Mouse (Mus musculus) kidney, adult 18-20 months (tissue): ENCODE measurements around the gene Tyrobp.

Source experiments
- DNase-seq: peaks from one replicate; pipeline ENCODE4 v3.0.0; 2021

Gene Tyrobp

DNA sequence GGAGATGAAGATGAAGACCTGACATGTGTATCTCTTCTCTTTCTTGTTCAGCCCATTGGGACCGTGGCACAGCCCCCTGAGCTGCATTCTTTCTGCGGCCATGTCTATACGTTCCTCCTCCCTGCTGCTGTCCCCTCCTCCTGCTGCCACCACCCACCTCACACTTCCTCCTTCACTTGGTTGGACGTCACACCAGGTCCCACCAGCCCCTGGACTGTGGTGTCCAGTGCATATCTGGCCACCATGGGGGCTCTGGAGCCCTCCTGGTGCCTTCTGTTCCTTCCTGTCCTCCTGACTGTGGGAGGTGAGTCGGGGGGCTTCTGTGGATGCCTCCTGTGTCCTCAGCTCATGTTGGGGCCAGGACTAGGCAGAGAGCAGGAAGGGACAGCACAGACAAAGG, at the start of gene Tyrobp:
Tyrobp (plus strand) TSS at position 165 of the 400 bp plus-strand sequence.
- no peak for DNase-seq

DNA sequence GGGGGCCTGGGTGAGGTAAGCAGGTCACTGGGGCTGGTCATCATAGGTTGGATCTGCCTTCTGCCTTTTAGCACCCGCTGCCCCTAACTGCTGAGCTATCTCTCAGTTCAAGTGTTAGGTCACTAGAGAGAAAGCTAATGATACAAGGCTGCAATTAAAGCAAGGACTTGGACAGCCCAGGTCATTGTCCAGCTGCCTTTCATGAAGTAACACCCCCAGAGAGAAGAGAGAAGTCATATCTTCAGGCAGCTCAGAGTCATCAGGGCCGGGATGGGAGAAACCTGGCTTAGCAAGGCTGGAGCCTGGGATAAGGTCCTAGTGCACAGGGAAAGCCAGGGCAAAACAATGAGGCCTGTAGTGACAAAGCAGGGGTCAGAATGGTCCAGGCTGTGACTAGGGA, 46.1 kb upstream of the Tyrobp start:
- no peak for DNase-seq

DNA sequence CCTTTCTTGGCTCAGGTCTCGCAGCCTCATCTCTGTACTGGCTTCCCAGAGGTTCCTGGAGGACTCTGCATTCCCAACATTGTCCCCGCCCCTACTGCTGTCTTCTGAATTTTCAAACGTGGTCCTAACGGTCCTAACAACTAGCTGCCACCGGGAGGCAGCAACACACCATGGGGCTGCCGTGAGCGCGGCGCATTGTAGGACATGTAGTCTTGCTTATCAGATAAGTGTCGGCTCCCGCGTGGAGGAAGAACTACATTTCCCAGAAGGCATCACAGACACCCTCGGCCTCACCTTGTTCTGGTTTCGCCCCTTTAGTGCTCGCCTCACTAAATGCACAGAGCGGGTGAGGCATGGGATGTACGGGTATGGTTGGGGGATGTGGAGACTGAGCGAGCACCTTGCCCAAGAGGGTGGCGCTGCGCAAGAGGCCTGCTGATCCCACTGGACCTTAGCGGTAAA, 40.0 kb upstream of the Tyrobp start:
- DNase-seq, result peak; percentile 92

DNA sequence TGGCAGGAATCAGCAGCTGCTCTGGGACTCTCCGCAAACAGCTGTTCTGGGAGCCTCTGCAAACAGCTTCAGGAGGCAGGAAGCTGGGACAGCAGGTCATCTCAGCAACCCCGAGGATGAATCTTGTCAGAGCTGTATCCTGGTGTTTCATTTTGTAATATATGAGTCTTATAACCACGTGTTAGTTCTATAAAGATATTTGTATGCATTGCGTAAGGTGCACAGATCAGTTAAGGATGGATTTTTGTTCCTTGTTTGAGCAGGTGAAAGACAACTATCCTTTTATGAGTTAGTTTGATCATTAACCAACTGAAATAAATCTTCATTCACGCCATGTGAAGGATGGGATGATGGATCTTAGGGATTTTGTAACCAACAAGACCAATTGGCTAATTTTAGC, 33.5 kb upstream of the Tyrobp start:
- no peak for DNase-seq

DNA sequence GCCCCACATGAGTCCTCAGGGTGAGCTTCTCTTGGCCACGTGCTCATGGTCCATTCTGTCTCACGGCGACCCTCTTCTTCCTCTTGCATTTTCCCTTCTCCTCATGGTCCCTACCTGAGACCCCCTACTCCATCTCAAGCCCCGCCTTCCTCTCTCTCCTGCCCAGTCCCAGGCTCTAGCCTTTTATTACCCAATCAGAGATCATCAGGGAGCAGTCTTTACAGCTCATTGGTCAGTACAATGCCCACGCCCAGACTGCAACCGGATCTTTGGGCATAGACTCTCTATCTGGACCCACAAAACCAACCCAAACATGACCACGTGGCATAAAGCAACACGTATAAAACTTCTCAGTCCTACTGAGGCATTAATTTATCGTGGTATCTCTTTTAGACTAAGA, 29.5 kb upstream of the Tyrobp start:
- DNase-seq, result no peak

DNA sequence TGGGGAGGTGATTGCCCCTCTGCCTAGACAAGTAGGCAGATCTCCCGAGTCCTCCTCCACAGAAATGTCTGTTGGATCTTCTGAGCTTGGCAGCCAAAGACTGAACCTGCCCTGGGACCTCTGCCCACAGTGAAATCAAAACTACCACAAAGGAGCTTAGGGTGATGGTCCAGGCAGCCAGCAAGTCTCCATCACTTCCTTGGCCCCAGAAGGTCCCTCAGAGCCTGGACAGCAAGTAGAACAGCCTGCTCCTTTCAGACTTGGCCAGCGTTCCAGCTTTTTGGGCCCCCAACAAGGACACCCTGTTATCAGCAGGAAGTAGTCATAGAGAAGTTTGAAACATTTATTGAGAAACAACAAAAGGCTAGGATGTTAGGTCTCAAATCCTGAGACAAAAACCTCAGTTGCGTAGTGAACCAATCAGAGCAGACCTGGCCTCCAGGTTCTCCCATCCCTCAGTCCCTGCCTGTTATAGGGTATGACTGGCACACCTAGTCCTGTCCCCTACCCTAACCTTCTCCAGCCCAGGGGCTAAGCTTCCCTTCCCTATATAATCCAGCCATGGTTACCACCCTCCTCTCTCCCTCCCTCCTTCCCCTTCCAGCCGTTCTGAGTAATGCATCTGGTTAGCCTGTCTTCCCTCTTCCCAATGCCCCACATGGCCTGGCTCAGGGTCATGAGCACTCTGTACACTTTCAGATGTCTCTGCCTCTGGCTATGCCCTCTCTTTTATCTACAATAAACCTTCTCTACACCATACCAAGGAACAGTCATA, 20.6 kb upstream of the Tyrobp start:
- no peak for DNase-seq

DNA sequence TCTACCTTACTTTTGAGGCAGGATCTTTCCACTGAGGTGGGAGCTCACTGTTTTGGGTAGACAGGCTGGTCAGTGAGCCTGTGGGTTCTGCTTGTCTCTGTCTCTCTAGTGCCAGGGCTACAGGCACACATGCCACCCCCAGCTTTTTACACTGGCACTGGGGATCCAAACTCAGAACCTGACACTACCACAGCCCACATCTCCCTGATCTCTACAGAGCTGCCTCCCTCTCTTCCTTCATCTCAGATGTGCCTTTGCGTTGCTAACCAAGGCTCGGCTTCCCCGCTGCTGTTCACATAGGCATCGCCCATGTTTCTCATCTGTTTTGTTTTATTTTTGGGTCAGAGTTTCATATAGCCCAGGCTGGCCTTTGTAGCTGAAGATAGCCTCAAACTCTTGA, 19.9 kb upstream of the Tyrobp start:
- no peak for DNase-seq

DNA sequence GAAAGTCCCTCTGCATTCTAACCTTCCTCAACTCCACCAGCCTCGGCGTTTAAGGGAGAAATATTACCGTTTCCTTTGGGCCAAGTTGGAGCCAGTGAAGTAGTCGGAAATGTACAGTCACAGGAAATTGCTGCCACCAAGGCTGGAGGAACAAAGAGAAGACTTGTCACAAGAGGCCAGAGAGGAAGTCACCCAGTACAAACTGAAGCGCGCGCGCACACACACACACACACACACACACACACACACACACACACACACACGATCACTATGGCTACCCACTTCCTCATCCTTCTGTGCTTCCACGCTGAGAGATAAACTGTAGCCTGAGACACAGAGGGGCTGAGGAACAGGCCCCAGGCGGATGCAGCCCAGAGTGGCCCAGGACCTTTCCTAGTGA, 19.2 kb upstream of the Tyrobp start:
- DNase-seq, result peak; percentile 9

DNA sequence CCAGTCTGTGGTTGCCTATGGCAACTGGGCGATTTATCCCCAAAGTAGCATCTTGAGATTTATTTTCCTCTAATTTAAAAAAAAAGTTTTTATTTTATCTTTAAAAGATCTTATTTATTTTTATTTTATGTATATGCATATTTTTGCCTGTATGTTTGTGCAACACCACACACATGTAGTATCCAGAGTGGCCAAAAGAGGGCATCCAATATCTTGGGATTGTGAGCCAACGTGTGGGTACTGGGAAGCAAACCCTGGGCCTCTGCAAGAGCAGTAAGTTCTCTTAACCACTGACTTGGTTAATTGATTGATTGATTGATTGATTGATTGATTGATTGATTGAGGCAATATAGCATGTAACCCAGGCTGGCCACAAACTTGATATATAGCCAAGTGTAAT, 18.7 kb upstream of the Tyrobp start:
- DNase-seq, result no peak

DNA sequence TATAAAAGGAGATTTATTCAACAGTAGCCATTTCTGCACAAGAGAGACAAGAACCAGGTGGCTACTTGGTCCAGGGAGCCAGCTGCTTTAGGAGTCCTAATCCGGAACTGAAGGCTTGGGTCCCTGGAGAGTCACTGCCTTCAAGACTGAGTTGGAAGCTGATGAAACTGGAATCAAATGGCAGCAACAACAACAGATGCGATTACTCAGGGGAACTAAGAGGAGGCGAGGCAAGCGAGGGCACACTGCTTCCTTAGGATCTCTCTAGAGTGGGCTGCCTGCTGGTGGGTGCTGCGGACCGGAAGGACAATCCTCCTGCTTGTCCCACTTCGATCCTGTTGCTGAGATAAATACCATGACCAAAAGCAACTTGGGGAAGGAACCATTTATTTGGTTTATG, 13.9 kb upstream of the Tyrobp start:
- no peak for DNase-seq

DNA sequence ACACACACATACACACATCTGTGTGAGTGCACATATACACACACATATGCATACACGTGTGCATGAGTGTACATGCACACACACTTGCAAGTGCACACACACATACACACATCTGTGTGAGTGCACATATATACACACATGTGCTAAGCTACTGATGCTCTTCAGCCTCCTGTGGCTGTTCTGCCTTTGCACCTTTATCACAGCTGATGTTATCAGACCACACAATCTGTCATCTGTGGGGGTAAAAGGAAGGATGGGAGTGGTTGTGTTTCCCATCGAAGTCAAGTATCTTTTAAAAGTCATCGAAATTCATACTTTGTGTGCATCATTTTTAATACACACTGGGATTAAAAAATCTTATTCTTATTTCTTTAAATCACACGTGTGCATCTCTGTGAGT, 11.2 kb upstream of the Tyrobp start:
- no peak for DNase-seq

DNA sequence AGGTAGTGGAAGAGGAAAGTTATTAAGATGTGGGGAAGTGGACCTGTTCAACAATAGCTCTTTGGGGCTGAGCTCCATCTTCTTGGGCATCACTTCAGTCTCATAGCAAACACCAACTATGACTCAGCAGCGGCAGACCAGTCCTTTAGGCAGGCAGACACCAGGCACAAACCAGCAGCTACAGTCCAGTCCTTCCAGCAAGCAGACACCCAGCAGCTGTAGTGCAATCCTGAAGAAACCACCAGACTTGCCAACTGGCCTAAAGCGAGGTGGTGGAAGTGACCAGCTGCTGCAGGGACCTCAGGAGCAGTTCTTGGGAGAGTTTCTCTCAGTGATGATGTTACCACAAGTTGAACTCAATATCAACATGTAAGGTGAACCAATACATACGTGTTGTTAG, 4.9 kb upstream of the Tyrobp start:
- no peak for DNase-seq

DNA sequence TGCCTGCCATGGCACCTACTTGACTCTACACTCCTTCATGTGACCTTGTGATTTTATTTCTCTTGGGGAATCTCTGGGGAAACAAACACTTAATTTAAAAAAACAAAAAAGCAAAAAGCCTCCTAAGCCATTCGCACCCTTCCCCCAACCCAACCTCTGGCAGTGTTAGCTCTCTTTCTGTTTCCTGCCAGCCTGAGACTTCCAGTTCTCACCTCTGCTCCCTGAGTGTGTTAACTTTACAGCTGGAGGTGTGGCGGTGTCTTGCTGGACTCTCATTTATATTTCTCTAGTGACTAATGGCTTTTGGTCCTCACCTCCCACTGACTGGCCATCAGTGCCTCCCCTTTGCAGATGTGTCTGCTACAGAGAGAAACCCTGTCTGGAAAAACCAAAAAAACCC, 3.8 kb upstream of the Tyrobp start:
- DNase-seq, result no peak

DNA sequence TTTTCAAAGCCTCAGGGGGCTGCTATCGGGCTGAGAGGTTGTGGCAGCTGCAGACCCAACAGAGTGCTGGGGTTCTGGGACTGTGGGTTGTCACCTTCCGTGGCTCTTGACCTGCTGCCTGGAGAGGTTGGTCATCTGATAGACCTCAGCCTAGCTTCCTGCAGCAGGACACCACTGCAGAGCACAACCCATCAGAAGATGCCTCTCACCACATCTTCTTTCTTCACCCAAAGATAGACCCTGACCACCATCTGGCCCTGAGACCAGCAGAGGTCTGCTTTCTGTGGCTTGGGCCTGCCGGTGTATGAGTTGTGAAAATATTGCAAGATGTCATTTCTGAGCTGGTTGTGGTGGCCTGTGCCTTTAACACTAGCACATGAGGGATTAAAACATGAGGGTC, 2.5 kb upstream of the Tyrobp start:
- no peak for DNase-seq

DNA sequence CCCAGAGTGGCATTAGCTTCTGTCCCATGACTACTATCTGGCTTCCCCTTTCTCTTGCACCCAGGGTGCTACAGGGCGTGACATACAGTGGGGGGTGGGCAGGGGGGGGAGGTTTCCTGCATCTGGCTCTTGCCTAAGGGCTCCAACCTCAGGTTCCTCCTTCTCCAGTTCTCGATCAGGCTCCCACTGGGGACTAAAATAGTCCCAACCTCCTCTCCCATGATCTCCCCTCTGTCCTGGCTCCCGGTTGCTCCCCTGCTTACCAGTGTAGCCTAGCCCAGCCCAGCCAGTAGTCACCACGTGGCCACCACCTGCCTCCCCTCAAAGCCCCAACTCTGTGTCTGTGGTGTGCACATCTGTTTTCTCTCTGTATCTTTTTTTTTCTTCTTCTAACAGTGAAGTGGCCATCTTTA, 819 bp upstream of the Tyrobp start:
- no peak for DNase-seq

DNA sequence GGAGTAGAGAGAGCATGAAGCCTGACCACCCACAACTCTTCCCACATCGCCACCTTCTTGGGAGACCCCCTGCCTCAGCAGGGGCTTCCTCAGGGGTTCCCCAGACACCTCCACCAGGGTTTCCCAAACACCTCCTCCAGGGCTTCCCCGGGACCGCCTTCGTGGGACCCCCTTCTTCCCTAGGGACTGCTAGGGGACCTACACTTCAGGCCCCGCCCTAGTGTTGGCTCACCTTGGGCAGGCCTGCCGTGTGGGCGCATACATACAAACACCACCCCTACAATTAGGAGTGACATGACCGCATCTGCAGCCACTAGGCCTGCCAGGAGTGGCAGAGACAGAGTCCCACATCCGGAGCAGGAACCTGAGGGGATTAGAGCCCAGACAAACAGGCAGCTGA, 4.3 kb downstream of the Tyrobp start:
- DNase-seq, result no peak

DNA sequence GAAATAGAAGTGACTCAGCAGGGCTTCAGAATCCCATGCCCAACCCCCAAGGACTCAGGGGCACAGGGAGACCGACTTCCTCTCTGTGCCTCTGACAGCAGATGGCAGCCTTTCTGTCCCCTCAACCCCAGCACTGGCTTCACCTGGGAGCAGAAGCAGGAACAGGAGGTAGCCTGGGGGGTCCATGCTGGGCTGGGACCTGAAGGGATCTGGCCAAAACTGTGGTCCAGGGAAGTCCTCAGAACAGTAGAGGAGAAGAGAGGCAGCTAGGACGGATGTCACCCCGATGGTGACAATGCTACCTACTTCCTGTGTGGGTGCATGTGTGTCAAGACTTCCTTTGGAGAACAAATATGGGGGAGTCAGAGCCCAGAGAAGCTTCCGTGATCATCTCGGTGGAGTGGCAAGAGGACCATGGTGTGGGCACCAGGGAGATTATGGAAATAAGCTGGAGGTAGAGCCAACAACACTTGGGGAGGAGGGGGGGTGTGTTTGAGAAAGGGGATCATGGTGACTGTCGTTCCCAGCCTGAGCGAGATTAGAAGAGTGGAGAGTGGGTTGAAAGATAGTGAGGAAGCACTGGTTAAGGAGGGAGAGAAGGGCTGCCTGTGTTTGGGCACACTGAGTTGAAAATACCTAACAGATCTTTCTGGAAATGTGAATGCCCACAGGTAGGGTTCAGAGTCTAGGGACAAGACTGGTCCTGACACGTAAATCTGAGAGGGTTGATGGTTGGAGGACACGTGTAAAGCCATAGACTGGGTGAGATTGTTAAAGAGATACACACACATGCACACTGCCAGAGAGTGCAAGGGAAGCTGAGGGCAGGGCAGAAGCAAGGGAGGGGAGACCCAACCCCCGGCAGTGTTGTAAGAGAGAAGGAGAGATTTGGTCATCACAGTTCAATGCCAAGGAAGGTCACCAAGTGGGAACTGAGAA, 6.3 kb downstream of the Tyrobp start, which contains the start of gene Hcst:
Hcst (minus strand) TSS at position 294 of the 939 bp plus-strand sequence.
- DNase-seq, result no peak

DNA sequence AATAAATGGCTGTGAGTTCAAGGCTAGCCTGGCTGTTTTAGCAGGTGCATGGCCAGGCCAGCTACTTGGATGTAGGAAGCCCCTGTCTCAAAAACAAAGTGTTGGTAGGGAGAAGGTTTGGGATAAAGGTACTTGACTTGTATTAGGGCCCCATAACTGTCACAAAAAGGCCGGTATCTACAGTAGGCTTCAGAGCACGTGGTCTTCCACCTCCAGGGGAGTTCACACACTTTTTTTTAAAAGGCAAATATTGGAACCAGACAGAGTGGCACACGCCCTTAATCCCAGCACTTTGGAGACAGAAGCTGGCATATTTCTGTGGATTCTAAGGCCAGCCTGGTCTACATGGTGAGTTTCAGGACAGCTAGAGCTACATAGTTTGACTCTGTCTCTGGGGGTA, 7.1 kb downstream of the Tyrobp start:
- DNase-seq, result no peak

DNA sequence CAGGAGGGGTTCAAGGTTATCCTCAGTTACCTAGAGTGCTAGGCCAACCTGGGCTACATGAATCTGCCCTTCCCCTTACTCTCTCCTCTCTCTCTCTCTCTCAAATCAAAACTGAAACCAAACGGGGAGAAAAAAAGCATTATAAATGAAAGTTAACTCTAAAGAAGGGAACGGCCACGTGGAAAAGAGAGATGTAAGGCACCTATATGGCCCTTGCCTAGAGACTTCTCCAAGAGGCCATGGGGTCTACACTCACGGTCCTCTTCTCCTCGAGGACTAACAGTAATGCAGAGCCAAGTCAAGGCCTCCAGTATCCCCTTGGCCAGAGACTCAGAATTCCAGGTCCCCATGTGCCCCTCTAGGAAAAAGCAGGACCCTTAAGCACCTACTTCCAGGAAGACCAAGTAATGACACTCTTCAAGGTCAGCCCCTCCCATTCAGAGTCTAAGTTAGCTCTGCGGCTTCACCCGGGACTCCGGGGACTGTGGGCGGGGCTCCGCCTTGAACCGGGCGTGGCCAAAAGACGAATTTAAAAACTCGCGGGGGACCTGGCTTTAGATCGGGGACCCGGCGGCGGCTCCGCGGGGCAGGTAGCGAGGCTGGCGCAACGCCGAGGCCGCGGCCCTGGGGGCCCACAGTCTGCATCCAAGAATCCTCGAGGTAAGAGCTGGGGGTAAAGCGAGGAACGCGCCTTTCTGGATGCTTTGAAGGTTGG, 7.8 kb downstream of the Tyrobp start, which contains the start of gene Nfkbid:
Nfkbid (plus strand) TSS at position 558 of the 715 bp plus-strand sequence.
- peak; percentile 76 for DNase-seq

DNA sequence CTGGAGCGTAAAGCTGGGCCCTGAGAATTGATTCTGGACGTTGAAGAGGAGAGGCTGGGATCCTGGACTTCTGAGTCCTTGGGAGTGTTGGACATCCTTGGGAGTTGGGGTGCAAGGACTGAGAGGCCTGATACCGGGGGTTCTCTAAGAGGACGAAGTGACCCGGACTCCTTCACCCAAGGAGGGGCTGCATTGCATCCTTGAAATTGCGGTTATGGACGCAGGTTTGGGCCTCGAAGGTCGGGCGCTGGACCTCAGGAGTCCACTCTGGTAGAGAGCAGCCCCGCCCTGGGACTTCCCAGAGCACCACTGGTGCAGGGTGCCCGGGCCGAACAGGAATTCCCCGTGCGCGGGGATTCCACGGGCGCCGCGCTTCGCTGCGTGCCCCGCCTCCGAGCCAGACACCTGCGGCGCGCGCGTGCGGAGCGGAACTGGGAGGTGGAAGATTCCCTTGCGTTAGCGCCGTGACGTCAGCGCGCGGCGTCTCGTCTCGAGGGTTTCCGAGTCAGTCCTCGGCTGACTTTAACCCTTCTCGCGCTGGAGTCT, 8.4 kb downstream of the Tyrobp start:
- peak; percentile 87 for DNase-seq

DNA sequence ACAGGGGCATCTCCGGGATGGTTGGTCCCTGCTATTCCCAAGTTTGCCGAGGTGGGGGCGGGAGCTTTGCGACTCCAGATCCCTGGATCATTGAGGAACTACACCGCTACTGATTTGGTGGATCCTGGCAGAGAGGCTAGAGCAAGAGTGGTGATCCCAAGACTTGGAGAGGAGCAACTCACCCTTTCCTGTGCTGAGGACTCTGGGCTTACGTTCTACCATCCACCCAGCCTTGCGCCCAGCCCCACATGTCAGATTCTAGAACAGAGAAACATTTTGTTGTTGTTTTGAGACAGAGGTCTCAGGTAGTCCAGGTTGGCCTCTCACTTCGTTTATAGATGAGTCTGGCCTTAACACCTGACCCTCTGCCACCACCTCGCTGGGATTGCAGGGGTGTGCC, 9.0 kb downstream of the Tyrobp start:
- DNase-seq, result no peak

DNA sequence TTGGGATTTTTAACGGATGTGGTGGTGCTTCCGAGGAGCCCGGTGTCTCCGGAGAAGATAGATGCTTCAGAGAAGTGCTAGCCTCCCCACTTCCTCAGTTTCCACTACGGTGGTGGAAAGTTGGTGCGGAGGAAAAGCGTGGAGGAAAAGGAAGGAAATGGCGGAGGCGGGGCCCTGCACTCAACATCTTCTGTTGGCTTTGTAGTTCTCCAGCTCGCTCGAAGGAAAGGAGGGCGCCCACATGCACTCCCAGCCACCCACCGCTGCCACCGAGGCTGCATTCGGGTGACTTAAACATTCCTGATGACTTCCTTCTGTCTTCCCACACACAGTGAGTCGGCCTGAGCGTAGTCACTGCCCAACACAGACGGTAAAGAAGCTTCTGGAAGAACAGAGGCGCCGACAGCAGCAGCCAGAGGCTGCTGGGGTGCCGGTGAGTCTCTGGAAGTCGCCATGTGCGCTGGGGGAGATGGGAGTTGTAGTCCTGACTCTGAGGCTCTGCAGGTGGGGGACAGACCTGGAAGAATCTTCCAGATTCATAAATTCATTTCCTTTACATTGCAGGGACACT, 9.6 kb downstream of the Tyrobp start:
- DNase-seq, result peak; percentile 25

DNA sequence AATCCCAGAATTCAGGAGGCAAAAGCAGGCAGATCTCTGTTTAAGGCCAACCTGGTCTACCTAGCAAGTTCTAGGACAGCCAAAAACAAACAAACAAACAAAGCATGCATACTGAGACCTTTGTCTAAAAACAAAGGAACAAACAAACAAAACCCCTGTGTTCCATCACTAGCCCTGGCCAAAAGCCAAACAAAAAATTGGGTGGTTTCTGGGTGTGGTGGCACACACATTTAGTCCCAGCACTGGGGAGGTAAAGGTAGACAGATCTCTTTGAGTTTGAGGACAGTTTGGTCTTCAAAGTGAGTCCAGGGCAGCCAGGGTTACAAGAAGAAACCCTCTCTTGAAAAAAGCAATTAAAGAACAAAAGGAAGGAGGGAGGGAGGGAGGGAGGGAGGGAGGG, 15.8 kb downstream of the Tyrobp start:
- DNase-seq, result no peak
